Mouse (Mus musculus) heart, postnatal 4 days (tissue): Measurements from ENCODE around the gene Cers6. TPM values are rescaled to one million over a fixed set of nuclear protein-coding genes. Genes with fewer than 3 reads are reported as not detected.
A peak's percentile ranks its signal among the peaks of the same experiment; 100 is the strongest.

ENCODE experiments used
- DNase-seq: peaks from one replicate; pipeline ENCODE4 v3.0.0; 2021
- total RNA-seq, 2 experiments: library from RNA; stranded (reverse); gene quantifications; 2 replicates each; pipeline ENCODE4 v1.2.3; 2021

Gene Cers6
- total RNA-seq, 2 experiments from 2014 or later = 20.7 to 24.4 TPM

GRCm38 (mm10) chr2:68917524-68917923 lies 56.3 kb downstream of the Cers6 start:
- DNase-seq = no peak

DNA sequence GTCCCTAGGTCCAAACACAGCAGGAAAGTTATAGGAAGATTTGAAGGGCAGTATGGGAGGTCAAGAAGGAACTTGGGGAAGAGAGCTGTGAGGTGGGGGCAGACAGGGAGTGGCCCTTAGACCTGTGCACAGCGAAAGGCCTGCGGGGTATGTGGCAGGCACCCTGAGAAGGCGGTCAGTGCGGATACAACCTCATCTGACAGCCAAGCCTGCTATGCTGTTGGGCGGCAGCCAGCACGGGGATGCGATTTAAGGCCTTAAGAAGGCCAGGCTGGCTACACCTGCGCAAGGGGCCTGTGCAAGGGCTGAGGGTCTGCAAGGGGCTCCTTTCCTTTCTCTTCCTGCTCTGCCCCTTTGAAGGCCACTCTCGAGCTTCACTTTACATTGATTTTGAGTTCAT lies 63.1 kb downstream of the Cers6 start:
- peak; percentile 49 for DNase-seq

DNA sequence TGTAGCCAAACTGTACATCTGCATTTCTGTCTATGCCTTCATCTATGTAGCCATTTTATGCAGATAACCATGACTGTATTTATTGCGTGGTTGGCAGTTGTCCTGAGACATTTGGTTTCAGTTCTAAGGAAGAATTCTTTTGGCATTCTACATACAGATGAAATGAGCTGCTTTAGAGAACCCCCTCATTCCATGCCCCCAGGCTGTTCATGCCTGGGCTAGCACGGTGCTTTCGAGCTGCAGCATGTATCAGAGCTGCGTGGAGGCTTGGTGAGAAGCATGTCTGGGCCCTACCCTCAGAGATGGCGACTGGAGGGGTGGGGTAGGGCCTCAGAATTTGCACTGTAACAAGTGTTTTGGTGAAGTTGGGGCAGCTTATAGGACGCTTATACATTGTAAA lies 64.3 kb downstream of the Cers6 start:
- no peak for DNase-seq

DNA sequence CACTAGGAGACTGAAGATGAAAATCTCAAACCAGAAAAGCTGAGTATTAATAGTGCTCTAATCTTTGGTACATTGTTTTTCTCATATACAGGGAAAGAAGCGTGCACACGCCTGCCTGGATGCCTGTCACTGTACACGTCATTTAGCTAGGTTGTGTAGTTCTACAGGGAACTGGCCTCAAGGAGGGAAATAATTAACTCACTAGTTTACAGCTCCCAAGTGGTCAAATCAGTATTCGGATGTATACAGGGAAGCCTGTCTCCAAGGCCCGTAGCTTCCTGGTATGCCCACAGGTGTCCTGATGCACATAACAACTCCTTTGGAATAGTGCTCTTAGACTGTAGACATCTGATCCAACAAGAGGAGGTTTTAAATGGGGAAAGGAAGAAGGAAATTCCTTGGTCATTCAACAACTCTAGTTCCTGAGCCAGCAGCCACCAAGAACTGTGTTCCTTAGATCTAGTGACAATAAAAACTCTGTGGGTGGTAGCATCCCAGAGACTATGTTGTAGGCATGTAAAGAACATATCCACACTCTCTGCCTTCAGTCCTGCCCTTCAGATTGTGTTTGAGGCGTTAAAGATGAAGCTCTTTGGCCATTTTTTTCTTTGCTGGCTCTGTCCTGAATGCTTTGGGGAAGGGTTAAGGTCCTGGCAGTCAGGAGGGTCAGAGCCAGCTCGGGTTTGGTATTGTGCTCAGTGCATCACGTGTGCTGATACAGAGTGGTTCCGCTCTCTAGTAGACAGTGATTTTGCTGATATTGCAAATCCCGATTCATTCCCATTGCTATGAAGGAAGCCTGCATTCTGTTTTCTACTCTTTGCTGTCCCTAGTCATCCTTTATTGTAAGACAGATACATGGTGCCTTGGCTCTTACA lies 65.9 kb downstream of the Cers6 start:
- no peak for DNase-seq

GRCm38 (mm10) chr2:68932240-68932639 lies 71.0 kb downstream of the Cers6 start:
- no peak for DNase-seq

- no peak for DNase-seq
Observed at GRCm38 (mm10) chr2:68932656-68933055, 71.4 kb downstream of the Cers6 start.

- DNase-seq = peak; percentile 57
Observed at GRCm38 (mm10) chr2:68934651-68935050, 73.4 kb downstream of the Cers6 start.

GRCm38 (mm10) chr2:68935721-68936294 lies 74.6 kb downstream of the Cers6 start:
- DNase-seq = no peak

DNA sequence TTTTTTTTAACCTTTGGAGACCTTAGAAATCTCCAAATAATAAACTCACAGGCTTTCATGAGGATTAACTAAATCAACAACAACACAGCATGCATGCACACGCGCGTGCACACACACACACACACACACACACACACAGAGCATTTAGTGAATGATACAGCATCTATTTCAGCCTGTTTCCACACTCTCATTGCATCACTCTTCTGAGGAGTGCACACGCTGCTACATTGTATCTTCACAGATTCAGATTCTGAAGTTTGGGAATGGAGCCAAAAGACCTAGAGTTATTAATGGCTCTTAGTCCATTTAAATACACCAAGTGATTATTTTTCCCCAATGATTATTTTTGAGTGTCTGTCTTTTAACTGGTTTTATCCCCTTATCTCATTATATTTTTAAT lies 75.5 kb downstream of the Cers6 start:
- no peak for DNase-seq

DNA sequence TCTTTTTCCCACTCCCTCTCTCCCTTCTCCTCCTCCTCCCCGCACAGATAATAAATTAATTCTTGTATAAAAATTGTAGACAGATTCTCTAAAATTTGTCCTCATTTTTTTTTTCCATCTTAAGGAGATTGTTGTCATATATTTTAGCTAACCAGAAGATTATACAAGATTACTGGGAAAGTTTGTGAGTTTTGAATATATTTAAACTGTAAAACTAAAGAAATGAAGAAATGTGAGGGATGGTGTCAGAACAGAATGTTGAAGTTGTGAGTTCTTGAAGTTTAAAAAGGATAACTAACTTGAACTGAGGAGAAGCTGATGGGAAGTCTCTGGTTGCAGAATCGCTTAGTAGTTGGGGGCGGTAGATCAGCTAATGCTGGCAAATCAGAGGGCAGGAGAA lies 76.6 kb downstream of the Cers6 start:
- DNase-seq = no peak

DNA sequence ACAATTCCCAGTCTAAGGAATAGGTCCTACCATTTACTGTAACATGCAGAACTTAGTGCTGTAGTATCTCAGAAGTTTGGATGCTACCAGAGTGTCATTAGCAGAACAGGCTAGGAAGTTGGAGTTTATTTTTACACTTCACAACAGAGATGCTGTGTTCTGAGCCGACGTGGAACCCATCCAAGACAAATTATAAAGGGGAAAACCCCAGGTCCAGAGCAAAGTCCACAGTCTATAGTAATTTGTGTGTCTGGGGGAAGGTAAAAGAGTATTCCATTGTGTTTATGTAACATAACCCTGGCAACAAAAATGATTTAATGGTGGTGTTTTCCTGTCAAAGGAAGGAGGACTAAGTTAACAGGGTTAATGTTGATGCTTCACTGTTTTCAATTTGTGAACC lies 83.7 kb downstream of the Cers6 start:
- no peak for DNase-seq

- no peak for DNase-seq
Observed at GRCm38 (mm10) chr2:68945976-68946375, 84.7 kb downstream of the Cers6 start.

- DNase-seq = no peak
Observed at GRCm38 (mm10) chr2:68946819-68947218, 85.6 kb downstream of the Cers6 start.

- no peak for DNase-seq
Observed at GRCm38 (mm10) chr2:68949137-68949536, 87.9 kb downstream of the Cers6 start.

DNA sequence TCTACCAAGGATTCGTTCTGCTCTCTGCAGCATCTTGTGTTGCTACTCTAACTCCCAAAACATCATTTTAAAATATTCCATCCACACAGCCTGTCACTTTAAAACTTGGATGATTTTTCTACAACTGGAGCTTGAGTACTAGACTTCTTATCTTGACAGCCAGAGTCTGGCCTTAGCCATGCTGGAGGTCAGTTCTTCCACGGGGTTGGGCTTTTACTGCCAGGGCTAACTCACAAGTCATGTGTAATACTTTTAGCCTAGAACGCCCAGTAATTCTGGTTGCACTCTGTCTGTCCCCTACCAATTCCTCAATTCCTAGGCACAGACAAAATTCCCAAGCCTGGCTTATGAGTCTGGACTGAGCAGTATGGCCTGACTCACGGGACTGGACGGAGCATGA lies 88.5 kb downstream of the Cers6 start:
- peak; percentile 35 for DNase-seq

- DNase-seq = no peak
Observed at GRCm38 (mm10) chr2:68951706-68952105, 90.5 kb downstream of the Cers6 start.

GRCm38 (mm10) chr2:68953688-68954087 lies 92.4 kb downstream of the Cers6 start:
- no peak for DNase-seq

DNA sequence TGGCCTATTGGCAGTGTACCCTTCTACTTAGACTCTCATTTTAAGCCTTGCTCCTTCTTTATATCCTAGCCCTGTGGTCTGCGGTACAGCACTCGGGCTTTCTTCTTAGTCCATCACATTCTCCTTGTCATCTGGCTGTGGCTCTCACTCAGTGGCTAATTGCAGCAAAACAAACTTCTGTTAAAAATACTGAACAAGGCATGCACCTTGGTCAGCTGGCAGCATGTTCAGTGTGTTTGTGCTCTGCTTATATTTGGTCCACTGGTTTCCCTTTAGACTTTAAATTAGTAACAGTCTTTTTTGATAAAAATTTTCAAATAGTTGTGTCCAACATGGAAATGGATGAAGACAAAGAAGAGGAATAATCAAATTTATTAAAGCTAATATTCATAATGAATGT lies 94.3 kb downstream of the Cers6 start:
- no peak for DNase-seq

DNA sequence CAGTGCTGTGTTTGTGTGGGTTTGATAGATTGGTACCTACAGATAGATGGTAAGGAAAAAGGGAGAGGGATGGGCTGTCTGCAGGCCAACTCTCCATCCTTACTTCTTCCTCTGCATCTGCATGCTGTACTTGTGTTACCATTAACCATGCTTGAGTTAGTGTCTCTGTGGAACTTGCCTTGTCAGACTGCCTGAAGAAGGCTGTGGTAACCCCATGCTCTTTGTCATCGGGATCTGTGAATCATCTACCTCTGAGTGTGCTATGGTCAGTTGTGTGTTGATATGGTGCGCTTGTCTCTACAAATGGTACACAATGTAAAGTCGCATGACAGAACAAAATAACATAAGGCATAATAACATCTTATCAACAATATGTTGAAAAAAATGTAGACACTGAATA lies 94.9 kb downstream of the Cers6 start:
- DNase-seq = no peak

DNA sequence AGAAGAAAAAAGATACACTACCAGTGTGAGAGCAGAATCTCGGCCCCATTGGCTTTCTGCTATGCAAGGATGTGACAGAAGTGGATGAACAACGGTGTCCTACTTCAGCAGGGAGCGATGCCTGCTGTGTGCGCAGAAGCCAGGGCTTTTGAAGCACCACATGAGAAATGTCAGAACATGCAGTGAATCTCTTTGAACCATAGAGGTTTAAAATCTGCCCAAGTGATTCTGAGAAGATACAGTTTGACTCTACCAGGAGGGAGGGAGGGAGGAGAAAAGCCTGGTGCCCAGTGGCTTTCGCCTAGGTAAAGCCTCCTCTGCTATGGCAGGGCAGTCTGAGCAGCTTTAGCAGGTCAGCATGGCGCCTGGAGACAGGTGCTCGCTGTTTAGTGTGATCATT lies 96.6 kb downstream of the Cers6 start:
- DNase-seq = no peak

DNA sequence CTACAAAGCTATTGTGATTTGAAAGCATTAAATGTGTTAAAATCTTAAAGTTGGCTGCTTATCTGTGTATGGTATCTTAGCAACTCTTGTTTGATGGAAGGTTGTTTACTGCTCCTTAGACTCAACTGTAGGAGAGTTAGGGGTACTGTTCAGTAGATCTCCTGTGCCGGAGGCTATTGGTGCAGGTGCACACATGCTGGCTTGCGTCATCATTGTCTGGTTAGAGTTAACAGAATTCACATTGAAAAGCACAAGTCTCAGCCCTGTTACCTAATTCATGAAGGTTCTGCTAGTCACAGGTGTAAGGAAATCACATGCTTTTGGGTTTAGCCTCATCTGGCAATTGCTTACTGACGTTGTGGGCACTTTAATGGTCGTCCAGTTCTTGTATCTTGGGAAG lies 98.3 kb downstream of the Cers6 start:
- no peak for DNase-seq

DNA sequence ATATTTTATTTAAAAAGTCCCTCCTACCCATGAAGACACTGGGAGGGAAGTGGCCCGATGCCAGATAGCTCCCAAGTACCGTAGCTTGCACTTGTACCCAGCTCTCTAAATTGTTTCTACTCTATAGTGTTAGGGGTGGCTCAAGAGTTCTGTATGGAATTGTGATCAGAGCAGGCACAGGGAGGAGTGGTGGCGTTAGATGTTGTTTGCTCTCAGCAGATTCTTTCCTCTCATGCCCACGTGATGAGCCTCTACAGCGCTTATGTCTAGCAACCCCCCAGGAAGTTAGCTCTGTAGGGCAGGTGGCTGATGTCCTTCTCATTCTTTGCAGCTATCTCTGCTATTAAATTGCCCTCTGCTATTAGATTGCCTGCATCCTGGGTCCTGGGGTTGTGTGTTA lies 98.8 kb downstream of the Cers6 start:
- DNase-seq = no peak

DNA sequence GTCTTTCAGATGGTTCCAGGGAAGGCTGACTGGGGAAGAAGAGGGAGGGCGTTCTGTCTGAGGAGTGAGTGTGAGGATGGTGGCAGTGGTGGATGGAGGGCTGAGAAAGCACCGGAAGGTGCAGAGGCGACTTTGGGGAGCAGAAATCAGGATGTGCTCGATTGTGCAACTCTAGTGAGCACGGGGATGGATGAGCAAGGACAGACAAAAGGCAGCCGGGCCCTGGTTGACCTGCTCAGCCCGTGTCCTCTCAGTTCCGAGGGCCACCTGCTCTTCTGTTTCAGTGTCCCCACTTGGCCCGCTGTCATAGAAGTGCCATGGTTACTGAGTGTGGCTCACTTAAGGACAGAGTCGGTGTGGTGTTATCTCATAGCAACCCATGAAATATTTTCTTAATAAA lies 99.4 kb downstream of the Cers6 start:
- no peak for DNase-seq

DNA sequence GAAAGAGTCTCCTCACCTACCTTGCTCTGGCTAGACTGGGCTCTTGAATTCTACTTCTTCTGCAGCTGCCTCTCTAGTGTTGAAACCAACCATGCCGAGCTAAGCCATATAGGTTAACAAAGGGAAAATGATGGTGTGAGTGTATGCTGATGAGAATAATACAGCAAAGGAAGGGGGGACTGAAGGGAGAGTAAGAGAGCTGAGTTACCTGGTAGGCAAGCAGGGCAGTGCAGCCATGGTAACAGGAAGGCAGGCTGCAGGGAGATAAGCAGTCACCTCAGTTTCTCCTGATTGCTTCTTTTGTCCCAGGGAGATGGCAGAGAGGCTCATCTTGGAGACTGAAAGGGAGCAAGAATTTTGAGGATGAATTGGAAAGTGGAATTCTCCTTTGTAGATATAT lies 105.1 kb downstream of the Cers6 start:
- DNase-seq = no peak
